Mouse (Mus musculus) bone marrow, adult 2 months (tissue): ENCODE data around the gene Abcb6.

ENCODE experiments used
- CTCF ChIP-seq: fragments of 200-500 bp; IDR thresholded peaks from 2 replicates; pipeline ENCODE4 v1.5.1; 2011; ENCODE audit warnings: low read length, control low read depth; ENCODE audit not compliant: control insufficient read depth, insufficient read depth
- POLR2A ChIP-seq: fragments of 200-500 bp; IDR thresholded peaks from 2 replicates; pipeline ENCODE4 v1.6.1; 2011; ENCODE audit warnings: low read depth, mild to moderate bottlenecking, control low read depth, low read length, borderline replicate concordance; ENCODE audit not compliant: control insufficient read depth

DNA sequence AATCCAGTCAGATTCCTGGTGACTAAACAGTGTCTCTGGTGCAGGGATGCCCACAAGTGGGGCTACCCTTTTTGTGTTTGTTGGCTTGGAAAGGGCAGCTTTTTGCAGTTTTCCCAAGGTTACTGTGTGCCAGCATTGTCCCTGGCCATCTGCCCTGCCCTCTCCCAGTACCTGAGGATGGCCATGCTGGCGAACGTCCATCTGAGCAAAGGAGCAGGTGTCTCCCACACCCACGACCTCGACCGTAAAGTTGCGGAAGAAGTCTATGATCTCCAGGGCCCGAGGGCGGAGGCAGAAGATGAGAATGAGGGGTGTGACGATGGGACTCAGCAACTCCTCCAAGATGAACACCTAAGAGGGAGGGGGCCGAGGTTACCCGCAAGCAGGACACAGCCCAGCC is 5.3 kb upstream of the Abcb6 start:
- TF ChIP-seq CTCF (no peak), POLR2A (no peak)
